Mouse (Mus musculus) liver, embryonic 15.5 days (tissue): ENCODE data around the gene Ankrd22. TPM values are rescaled to one million over a fixed set of nuclear protein-coding genes. Genes with fewer than 3 reads are reported as not detected.

Source experiments
- ATAC-seq: fragments of 200-750 bp; cut with Nextera tagmentation; 2 replicates; pipeline ENCODE4 v1.8.0; 2017; ENCODE audit warnings: moderate number of reproducible peaks, mild to moderate bottlenecking, moderate library complexity; ENCODE audit not compliant: insufficient read depth
- H3K27ac ChIP-seq: fragments of 300-500 bp; sonication (generic); replicated peaks from 2 replicates; pipeline ENCODE4 v1.5.1; 2015; ENCODE audit warnings: mild to moderate bottlenecking, inconsistent platforms
- H3K27me3 ChIP-seq: fragments of 300-500 bp; sonication (generic); 2 replicates; pipeline ENCODE4 v1.6.1; 2015; ENCODE audit warnings: mild to moderate bottlenecking, inconsistent platforms
- H3K36me3 ChIP-seq: fragments of 300-500 bp; sonication (generic); replicated peaks from 2 replicates; pipeline ENCODE4 v1.6.1; 2015; ENCODE audit warnings: moderate library complexity, mild to moderate bottlenecking, inconsistent platforms
- H3K4me1 ChIP-seq: fragments of 300-500 bp; sonication (generic); replicated peaks from 2 replicates; pipeline ENCODE4 v1.6.1; 2015; ENCODE audit warnings: inconsistent platforms
- H3K4me2 ChIP-seq: fragments of 300-500 bp; sonication (generic); 2 replicates; pipeline ENCODE4 v1.6.1; 2015; ENCODE audit warnings: moderate library complexity, mild to moderate bottlenecking, inconsistent platforms
- H3K4me3 ChIP-seq: fragments of 300-500 bp; sonication (generic); replicated peaks from 2 replicates; pipeline ENCODE4 v1.5.1; 2015; ENCODE audit warnings: mild to moderate bottlenecking, inconsistent platforms
- H3K9ac ChIP-seq: fragments of 300-500 bp; sonication (generic); 2 replicates; pipeline ENCODE4 v1.6.1; 2015; ENCODE audit warnings: moderate library complexity, mild to moderate bottlenecking, inconsistent platforms
- H3K9me3 ChIP-seq: fragments of 300-500 bp; sonication (generic); replicated peaks from 2 replicates; pipeline ENCODE4 v1.6.1; 2016; ENCODE audit warnings: inconsistent platforms
- WGBS: fragments of 180-500 bp; shearing (Covaris S2); methylation state at CpG from one replicate; pipeline ENCODE4 v1.1.7; 2015; ENCODE audit warnings: mixed read lengths; ENCODE audit not compliant: insufficient replicate concordance; 5-methylcytosine and 5-hydroxymethylcytosine counted together
- polyA plus RNA-seq: library from polyadenylated mRNA; unstranded; fragments of >200 nt; fragmentation: Nextera tagmentation; extraction: Ambion mirVana; gene quantifications from 2 replicates; pipeline ENCODE4 v1.2.1, GENCODE M21; 2015

Gene Ankrd22
- polyA plus RNA-seq, 1 experiment from 2014 or later: 0.50 TPM

DNA sequence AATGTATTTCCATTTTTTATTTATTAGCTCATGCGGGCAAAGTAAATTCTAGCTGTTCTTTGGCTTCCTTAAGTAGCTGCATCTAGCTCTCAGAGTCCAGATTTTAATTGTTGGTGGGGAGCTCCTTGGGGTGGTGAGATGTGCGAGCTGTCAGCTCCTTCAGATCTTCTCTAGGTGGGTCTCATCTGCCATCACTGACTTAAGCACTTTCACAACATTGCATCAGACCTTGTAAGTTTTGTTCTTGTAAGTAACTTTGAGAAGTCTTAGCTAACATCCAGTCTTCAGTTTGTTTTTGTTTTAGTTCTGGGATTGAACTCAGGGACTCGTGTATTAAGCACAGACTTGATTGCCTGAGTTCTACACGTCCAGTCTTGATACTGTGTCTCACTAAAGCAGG is 33.0 kb upstream of the Ankrd22 start:
- no peaks in the 10 kb centered on the region for H3K9me3 ChIP-seq
- H3K4me2 ChIP-seq: no peak overlapping the region
- no peaks in the 10 kb centered on the region for H3K36me3 ChIP-seq
- H3K27ac ChIP-seq: no peak overlapping the region
- H3K27me3 ChIP-seq: no peaks in the 10 kb centered on the region
- no peak for ATAC-seq
- peaks cover 22% of the 10 kb centered on the region for H3K4me1 ChIP-seq
- no peak overlapping the region for H3K4me3 ChIP-seq
- no peak overlapping the region for H3K9ac ChIP-seq
- 59% methylated on average over 4 of the region's 4 CpGs for WGBS

DNA sequence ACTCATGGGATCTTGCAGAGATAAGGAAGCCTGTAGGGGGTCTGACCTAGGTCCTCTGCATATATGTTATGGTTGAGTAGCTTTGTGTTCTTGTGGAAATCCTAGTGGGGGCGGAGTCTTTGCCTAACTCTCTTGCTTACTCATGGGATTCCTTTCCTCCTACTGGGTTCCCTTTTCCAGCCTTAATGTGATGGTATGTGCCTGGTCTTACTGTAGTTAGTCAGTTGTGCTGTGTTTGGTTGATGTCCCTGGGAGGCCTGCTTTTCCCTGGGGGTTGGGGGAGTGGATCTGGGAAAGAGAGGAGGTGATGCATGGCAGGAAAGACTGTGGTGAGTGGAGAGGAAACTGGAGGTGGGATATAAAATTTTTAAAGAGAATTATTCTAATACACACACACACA is 32.2 kb upstream of the Ankrd22 start:
- no peaks in the 10 kb centered on the region for H3K36me3 ChIP-seq
- no peak overlapping the region for H3K9ac ChIP-seq
- WGBS: 92% methylated on average over 1 of the region's 1 CpGs
- no peaks in the 10 kb centered on the region for H3K9me3 ChIP-seq
- no peak overlapping the region for H3K27ac ChIP-seq
- H3K27me3 ChIP-seq: no peaks in the 10 kb centered on the region
- no peak overlapping the region for H3K4me2 ChIP-seq
- H3K4me1 ChIP-seq: peaks cover 27% of the 10 kb centered on the region
- ATAC-seq: no peak
- no peak overlapping the region for H3K4me3 ChIP-seq

DNA sequence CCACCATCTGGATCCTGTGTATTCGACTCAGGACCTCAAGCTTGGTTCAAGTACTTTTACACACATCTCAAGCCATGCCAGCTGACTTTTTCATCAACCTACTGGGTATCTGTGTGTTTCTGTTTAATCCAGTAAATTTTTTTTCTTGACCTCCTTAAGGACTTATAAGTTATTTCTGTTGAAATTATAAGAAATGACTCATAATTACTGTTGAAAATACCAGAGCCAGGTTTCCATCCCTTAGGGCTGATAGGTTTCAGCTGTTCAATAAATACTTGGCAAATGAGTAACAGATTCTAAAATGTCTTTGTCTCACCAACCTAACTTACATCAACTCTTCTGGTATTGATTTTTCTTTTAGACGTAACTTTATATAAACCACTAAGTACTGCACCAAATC is 29.2 kb upstream of the Ankrd22 start:
- WGBS: 48% methylated on average over 2 of the region's 2 CpGs
- H3K4me2 ChIP-seq: no peak overlapping the region
- ATAC-seq: no peak

DNA sequence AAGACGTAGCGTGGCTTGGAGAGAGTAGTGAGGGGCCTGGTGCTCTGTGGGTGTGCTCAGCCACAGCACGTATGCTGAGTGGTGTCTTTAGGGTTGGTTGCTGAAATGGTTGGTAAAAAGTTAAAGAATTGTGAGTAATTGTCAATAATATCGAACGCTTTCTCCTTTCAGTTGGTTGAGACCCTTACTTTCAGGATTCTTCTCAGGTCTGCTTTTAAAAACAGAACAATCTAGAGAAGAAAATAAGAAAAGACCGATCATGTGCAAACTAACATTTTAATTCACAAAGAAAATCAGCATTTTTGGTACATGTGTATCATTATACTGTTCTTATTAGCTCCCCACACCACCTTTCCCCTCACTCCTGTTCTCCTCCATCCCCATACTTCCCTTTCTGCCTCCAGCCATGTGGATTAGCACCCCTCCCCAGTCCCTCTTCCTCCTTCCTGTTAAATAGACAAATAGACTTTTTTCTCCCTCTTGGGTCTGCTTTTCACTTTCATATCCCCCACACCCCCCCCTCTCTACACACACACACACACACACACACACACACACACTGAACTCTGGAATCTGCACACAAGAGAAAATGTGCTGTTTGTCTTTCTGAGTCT is 28.4 kb upstream of the Ankrd22 start:
- Histone ChIP-seq H3K9me3 (no peaks in the 10 kb centered on the region), H3K27ac (no peak overlapping the region), H3K4me1 (peaks cover 33% of the 10 kb centered on the region), H3K36me3 (no peaks in the 10 kb centered on the region), H3K27me3 (peaks cover 8% of the 10 kb centered on the region; the same call in 1 of the 2 replicates), H3K4me2 (peak overlapping the region; percentile 83), H3K9ac (no peak overlapping the region), H3K4me3 (peak overlapping the region; percentile 65)
- WGBS: 69% methylated on average over 6 of the region's 6 CpGs
- no peak for ATAC-seq

More for the DNA sequence above, 29.2 kb upstream of the Ankrd22 start:
- no peak overlapping the region for H3K4me3 ChIP-seq
- H3K9ac ChIP-seq: no peak overlapping the region
- H3K4me1 ChIP-seq: peaks cover 33% of the 10 kb centered on the region
- H3K9me3 ChIP-seq: no peaks in the 10 kb centered on the region
- peaks cover 8% of the 10 kb centered on the region; the same call in 1 of the 2 replicates for H3K27me3 ChIP-seq
- H3K27ac ChIP-seq: no peak overlapping the region
- H3K36me3 ChIP-seq: no peaks in the 10 kb centered on the region

DNA sequence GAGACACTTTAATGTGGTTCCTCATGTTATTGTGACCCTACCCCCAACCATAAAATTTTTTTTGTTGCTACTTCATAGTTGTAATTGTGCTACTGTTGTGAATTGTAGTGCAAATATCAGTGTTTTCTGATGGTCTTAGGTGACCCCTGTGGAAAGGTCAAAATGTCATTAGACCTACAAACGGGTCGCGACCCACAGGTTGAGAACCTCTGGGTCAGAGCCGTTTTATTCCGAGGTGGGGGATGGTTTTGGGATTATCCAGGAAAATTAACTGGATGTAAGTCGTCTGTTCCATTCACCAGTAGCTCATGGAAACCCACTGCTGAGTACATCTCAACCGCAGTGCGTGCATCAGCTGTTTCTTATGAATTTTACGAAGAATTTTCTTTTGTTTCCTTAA is 27.8 kb upstream of the Ankrd22 start:
- Histone ChIP-seq H3K9me3 (no peaks in the 10 kb centered on the region), H3K36me3 (no peaks in the 10 kb centered on the region), H3K27me3 (peaks cover 8% of the 10 kb centered on the region; the same call in 1 of the 2 replicates), H3K27ac (no peak overlapping the region), H3K9ac (peak overlapping the region; percentile 45; the same call in 1 of the 2 replicates), H3K4me2 (peak overlapping the region; percentile 83), H3K4me3 (peak overlapping the region; percentile 65), H3K4me1 (peaks cover 33% of the 10 kb centered on the region)
- no peak for ATAC-seq
- WGBS: 59% methylated on average over 9 of the region's 9 CpGs

DNA sequence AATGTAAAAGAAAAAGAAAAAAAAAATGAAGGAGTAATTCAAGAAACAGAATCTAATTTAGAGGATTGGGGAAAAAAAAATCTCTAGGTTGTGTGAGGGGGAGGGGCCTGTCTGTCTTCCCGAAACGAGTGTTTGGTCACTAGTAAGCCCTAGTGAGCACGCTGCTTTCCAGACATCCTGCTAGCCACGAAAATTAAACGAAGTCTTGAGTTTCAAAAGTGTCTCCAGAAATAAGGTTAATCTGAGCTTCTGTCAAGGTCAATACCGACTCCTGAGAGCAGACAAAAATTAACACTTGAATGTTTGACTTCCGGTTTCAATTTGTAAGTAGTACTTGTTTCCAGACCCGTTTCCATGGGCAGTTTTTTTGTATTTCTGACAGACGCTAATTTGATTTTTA is 27.3 kb upstream of the Ankrd22 start:
- H3K9me3 ChIP-seq: no peaks in the 10 kb centered on the region
- peaks cover 8% of the 10 kb centered on the region; the same call in 1 of the 2 replicates for H3K27me3 ChIP-seq
- peak overlapping the region; percentile 45 for H3K9ac ChIP-seq
- H3K4me3 ChIP-seq: peak overlapping the region; percentile 65
- 2% methylated on average over 9 of the region's 9 CpGs for WGBS
- peak overlapping the region; percentile 83 for H3K4me2 ChIP-seq
- H3K36me3 ChIP-seq: no peaks in the 10 kb centered on the region
- ATAC-seq: no peak
- H3K4me1 ChIP-seq: peaks cover 33% of the 10 kb centered on the region
- no peak overlapping the region for H3K27ac ChIP-seq

DNA sequence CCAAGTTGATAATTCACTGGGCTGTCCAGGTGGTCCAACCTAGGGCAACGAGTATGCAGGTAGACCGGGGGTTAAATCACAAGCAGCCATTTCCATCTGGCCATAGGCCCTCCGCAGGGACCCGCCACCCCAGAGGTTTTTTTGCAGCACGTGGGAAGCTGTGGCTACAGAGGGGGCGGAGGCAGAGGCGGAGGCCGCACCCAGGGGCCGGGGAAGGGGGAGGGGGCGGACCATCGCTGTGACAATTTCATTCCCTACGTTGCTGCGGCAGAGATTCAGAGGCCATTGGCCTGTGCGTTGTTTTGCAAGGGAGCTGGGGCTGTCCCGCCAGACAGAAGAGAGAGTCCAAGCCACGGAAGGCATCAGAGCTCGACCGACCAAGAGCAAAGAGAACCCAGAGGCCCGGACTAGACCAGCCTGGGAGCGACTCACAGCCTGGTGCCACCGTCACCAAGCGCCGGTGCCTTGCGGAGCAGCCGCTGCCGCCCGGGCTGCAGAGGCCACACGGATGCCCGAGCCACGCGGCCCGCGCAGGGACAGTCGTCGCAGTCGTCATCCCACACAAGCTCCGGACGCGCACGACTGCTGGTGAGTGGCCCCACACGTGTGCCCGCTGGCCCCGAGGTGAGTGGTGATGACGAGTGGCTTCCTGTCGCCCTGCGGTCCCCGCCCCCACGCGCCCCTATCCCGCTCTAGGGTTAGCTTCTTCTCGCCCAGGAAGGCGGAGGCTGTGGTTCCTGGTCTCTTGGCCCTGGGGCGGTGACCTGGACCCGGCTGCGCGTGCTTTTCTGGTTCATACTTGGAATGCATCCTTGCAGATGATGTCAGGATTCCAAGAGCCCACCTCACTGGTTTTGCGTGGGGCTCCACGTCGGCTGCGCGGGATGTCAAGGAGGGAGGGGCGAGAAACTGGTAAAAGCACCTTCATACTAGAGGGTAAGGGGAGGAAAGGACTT is 26.4 kb upstream of the Ankrd22 start, which contains the start of gene Stambpl1:
Gene Stambpl1 (plus strand): TSS at position 222 of the 956 bp plus-strand sequence.
- H3K4me2 ChIP-seq: peak within 1 kb of the TSS; percentile 83
- peak within 1 kb of the TSS; percentile 45 for H3K9ac ChIP-seq
- H3K27ac ChIP-seq: peak within 1 kb of the TSS; percentile 67
- under 1% methylated on average over 62 of the region's 62 CpGs for WGBS
- peaks cover 27% of the 10 kb centered on the region for H3K4me1 ChIP-seq
- H3K4me3 ChIP-seq: peak within 1 kb of the TSS; percentile 65
- H3K27me3 ChIP-seq: peaks cover 8% of the 10 kb centered on the region; the same call in 1 of the 2 replicates
- no peaks in the 10 kb centered on the region for H3K9me3 ChIP-seq
- peak; percentile 76 for ATAC-seq
- no peaks in the 10 kb centered on the region for H3K36me3 ChIP-seq

DNA sequence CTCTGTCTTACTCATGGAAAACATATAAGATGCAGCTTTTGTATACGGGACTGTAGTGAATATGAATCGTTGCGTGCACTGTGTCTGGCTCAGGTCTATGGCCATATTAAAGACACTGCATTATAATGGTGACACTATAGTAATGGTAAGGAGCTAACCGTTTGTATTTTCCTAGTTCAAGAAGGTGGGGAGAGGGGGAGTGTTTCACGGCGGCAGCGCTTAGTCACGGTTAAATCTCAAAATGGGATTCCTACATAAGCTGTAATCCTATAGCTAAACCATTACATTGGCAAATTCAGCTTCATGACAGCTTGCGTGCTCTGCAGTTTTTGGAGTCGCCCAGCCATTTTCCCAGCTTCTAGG is 25.8 kb upstream of the Ankrd22 start:
- WGBS: 35% methylated on average over 10 of the region's 10 CpGs
- Histone ChIP-seq H3K27me3 (peaks cover 8% of the 10 kb centered on the region; the same call in 1 of the 2 replicates), H3K4me3 (peak overlapping the region; percentile 65), H3K4me1 (peaks cover 24% of the 10 kb centered on the region), H3K36me3 (no peaks in the 10 kb centered on the region), H3K4me2 (peak overlapping the region; percentile 83), H3K9ac (no peak overlapping the region), H3K27ac (no peak overlapping the region), H3K9me3 (no peaks in the 10 kb centered on the region)
- ATAC-seq: no peak

DNA sequence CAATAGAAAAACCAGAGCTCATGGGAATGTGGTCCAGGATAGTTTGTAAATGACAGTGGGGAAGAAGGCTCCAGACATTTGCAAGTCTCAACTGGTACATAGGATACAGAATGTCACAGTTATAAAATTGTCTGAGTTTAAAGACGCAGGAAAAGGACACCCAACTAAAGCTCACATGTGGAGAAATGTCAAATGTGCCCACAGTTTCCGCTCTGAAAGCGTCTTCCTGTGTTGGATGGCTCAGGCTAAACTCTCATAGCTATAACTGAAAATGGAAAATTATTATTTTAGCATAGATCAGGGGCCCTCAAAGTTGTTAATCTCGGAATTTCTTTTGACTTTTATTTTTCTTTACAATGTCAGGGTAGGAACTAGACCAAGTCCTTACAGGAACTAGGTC is 21.0 kb upstream of the Ankrd22 start:
- no peak overlapping the region for H3K9ac ChIP-seq
- no peaks in the 10 kb centered on the region for H3K9me3 ChIP-seq
- H3K4me3 ChIP-seq: no peak overlapping the region
- H3K4me2 ChIP-seq: no peak overlapping the region
- 0 out of 2 replicates have a peak, but pooled peaks cover under 1% of the 10 kb centered on the region for H3K27me3 ChIP-seq
- H3K36me3 ChIP-seq: no peaks in the 10 kb centered on the region
- no peak for ATAC-seq
- 55% methylated on average over 4 of the region's 4 CpGs for WGBS
- no peak overlapping the region for H3K27ac ChIP-seq
- peaks cover 3% of the 10 kb centered on the region; the same call in 1 of the 2 replicates for H3K4me1 ChIP-seq

DNA sequence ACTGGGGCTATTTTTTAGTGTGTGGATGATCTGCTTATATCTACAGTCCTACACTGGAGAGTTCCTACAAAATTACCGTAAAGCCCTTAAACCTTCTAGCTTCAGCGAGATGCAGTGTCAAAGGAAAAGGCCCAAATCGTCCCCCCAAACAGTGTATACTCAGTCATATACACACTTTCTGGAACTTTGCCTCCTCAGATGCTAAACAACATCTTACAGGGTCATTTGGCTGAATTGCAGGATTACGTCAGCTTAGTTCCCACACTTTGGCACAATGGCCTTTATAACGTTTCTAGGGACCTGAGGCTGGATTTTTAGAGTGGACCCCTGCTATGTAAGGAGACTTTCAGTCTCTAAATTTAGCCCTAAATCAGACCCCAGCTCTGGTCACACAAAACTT is 16.6 kb upstream of the Ankrd22 start:
- no peak for ATAC-seq
- H3K4me3 ChIP-seq: no peak overlapping the region
- H3K9ac ChIP-seq: no peak overlapping the region
- H3K4me2 ChIP-seq: no peak overlapping the region
- H3K36me3 ChIP-seq: no peaks in the 10 kb centered on the region
- no peaks in the 10 kb centered on the region for H3K4me1 ChIP-seq
- no peak overlapping the region for H3K27ac ChIP-seq
- no peaks in the 10 kb centered on the region for H3K9me3 ChIP-seq
- H3K27me3 ChIP-seq: no peaks in the 10 kb centered on the region
- 60% methylated on average over 5 of the region's 5 CpGs for WGBS

DNA sequence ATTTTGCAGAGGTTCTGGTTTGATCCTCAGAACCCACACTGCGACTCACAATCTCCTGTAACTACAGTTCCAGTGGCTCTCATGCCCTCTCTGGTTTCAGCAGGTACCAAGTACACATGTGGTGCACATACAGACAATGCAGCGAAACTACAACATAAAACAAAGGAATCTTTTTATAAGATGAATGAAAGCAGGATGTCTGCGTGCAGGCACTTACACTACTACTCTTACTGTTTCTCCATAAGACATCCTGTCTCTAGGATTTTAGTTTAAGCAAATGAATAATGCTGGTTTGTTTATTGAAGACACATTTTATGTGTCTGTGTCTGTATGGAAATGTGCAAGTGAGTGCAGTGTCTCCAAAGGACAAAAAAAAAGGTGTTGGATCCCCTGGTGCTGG is 15.4 kb upstream of the Ankrd22 start:
- no peak overlapping the region for H3K4me2 ChIP-seq
- no peaks in the 10 kb centered on the region for H3K4me1 ChIP-seq
- no peaks in the 10 kb centered on the region for H3K9me3 ChIP-seq
- no peak overlapping the region for H3K27ac ChIP-seq
- no peaks in the 10 kb centered on the region for H3K36me3 ChIP-seq
- no peak overlapping the region for H3K4me3 ChIP-seq
- no peak overlapping the region for H3K9ac ChIP-seq
- no peaks in the 10 kb centered on the region for H3K27me3 ChIP-seq
- no peak for ATAC-seq
- 58% methylated on average over 3 of the region's 3 CpGs for WGBS
